Mouse (Mus musculus): ENCODE data around the gene Lrrk1. TPM values are rescaled to one million over a fixed set of nuclear protein-coding genes. Genes with fewer than 3 reads are reported as not detected.

The Lrrk1 gene
- total RNA-seq, 2 experiments from 2014 or later, result 4.8 to 6.9 TPM

GRCm38 (mm10) chr7:66348588-66348987 lies 39.6 kb downstream of the Lrrk1 start:
- no peak for DNase-seq
- intact Hi-C loops (cut with DNase I; ENCODE audit: low total_unique reads), result no loop called here

DNA sequence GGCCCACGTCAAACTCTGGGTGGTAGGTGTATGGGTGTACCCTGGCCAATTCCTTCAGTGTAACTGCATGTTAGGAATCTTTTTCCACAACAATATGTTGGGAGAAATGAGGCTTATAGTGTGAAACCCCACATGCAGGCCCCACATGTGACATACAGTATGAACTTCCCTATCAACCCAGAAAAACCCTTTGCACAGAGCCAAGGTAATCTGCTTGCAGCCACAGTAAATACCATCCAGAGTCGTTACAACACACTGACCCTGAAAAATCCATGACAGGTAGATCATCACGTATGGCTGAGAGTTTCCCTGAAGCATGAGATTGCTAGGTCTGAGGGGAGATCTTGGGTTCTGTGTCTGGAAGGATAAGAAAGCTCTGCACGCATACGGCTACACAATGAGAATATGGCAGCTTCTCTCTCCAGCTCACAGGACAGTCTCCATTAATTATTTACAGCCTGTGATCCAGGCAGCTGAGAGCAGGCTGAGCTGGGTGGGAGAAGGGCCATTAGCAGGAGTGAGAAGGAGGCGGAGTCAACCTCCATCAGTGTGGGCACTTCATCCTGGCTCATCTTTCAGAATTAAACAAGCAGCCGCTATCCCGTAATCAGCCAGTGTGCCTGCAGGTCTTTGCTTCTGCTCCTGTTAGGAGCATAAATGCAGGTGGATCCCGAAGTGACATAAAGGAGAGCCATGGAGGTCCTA lies 41.0 kb downstream of the Lrrk1 start:
- intact Hi-C loops (cut with DNase I; ENCODE audit: low total_unique reads), result no loop called here
- DNase-seq, result no peak

- intact Hi-C loops (cut with DNase I; ENCODE audit: low total_unique reads), result loop anchor here (5.0 kb wide), 1 partner anchor 36 kb away; no protein-coding TSS in a partner anchor
- DNase-seq, result no peak
Measured at GRCm38 (mm10) chr7:66343307-66343706, 44.8 kb downstream of the Lrrk1 start.

GRCm38 (mm10) chr7:66342831-66343230 lies 45.3 kb downstream of the Lrrk1 start:
- DNase-seq, result no peak
- intact Hi-C loops (cut with DNase I; ENCODE audit: low total_unique reads), result loop anchor here (5.0 kb wide), 1 partner anchor 36 kb away; no protein-coding TSS in a partner anchor

GRCm38 (mm10) chr7:66342323-66342722 lies 45.8 kb downstream of the Lrrk1 start:
- intact Hi-C loops (cut with DNase I; ENCODE audit: low total_unique reads), result loop anchor here (5.0 kb wide), 1 partner anchor 35 kb away; no protein-coding TSS in a partner anchor
- DNase-seq, result peak; percentile 57

DNA sequence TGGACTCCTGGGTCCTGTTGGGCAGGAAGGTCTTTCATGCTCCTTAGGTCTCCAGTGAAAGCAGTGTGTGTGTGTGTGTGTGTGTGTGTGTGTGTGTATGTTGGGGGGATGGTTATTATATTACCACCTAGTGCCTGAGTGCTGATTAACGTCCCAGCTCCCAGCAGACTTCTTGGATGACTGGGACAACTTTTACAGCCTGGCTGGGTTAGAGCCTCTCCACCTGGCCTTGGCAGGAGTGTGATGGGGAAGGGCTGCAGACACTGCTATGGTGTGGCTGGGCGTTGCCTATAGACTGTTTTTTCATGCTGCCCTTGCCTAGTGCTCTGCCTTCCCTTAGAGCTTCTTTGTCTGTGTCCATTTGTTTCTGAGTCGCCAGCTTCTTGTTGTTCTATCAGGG lies 48.1 kb downstream of the Lrrk1 start:
- intact Hi-C loops (cut with DNase I; ENCODE audit: low total_unique reads), result loop anchor here (5.0 kb wide), 1 partner anchor 33 kb away; no protein-coding TSS in a partner anchor
- DNase-seq, result no peak

- intact Hi-C loops (cut with DNase I; ENCODE audit: low total_unique reads), result loop anchor here (5.0 kb wide), 1 partner anchor 32 kb away; no protein-coding TSS in a partner anchor
- DNase-seq, result no peak
Measured at GRCm38 (mm10) chr7:66339625-66340024, 48.5 kb downstream of the Lrrk1 start.

DNA sequence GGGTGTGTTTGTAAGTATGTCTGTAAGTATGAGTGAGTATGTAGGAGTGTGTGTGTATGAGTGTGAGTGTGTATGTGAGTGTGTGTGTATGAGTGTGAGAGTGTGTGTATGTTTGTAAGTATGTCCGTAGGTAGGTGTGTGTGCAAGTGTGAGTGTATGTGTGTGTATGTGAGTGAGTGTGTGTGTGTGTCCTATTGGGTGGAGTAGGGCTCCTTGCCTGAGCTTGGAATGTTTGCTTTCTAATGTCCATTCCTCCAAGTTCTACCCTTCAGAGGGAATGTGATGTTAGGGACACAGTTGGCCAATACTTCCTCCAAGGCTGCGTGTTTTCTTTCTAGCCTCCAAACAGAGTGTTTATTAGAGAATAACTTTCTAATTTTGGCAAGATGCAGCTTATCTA lies 51.2 kb downstream of the Lrrk1 start:
- intact Hi-C loops (cut with DNase I; ENCODE audit: low total_unique reads), result no loop called here

GRCm38 (mm10) chr7:66333906-66334500 lies 54.1 kb downstream of the Lrrk1 start:
- DNase-seq, result no peak
- intact Hi-C loops (cut with DNase I; ENCODE audit: low total_unique reads), result no loop called here

More for the DNA sequence above, 51.2 kb downstream of the Lrrk1 start:
- no peak for DNase-seq

GRCm38 (mm10) chr7:66332340-66332739 lies 55.8 kb downstream of the Lrrk1 start:
- intact Hi-C loops (cut with DNase I; ENCODE audit: low total_unique reads), result no loop called here
- DNase-seq, result peak; percentile 46

DNA sequence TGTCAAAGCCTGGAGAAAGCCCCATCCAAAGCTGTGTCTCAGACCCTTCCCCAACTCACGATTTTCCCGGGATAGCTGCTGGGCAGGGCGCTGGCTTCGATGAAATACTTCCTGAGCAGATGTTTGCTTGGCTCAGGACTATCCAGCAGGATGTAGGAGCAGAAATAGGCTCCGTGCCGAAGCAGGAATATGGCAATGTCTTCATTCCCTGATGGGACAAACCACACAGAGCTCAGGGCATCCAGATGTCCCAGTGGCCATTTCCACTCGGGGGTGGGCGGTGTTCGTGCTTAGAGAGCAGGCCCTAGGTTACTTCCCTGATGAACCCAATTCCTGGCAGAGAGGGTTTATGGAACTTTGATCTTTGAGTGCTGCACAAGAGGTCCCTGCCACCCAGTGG lies 57.5 kb downstream of the Lrrk1 start:
- DNase-seq, result peak; percentile 32
- intact Hi-C loops (cut with DNase I; ENCODE audit: low total_unique reads), result no loop called here

GRCm38 (mm10) chr7:66327516-66327915 lies 60.6 kb downstream of the Lrrk1 start:
- intact Hi-C loops (cut with DNase I; ENCODE audit: low total_unique reads), result no loop called here
- no peak for DNase-seq

- no peak for DNase-seq
- intact Hi-C loops (cut with DNase I; ENCODE audit: low total_unique reads), result no loop called here
Measured at GRCm38 (mm10) chr7:66325419-66326053, 62.6 kb downstream of the Lrrk1 start.

DNA sequence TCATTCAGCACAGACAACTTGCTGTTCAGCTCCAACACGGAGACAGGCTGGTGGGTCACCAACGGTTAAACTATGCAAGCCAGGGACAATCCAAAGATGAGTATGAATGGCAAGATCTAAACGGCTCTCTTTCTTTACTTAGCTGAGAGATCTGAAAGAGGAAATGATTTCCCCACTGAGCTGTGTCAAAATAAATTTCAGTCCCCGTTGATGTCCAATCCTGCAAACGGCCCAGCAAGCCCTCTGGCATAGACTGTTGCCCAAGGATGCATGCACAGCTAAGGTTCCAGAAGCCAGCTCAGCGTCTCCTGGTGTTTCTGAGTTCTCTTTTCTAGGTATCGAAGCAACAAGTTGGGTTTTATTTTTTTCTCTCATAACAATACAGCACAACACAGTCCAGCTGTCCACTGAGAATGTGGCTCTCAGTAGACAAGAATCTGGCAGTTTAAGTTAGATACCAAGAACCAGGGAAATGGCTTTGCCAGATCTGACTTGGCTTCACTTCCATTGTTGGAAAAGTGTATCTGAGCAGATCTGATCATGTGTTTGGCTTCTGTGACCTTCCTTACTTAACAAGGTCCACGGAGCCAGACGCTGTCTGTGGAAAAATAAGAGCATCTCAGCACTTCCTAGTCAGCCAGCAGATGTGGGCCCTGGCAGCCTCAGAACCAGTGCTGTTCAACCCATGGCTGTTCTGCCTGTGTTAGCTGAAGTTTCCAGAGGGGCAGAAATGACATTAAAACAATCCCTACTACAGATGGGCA lies 64.7 kb downstream of the Lrrk1 start:
- intact Hi-C loops (cut with DNase I; ENCODE audit: low total_unique reads), result no loop called here
- DNase-seq, result peak; percentile 32

DNA sequence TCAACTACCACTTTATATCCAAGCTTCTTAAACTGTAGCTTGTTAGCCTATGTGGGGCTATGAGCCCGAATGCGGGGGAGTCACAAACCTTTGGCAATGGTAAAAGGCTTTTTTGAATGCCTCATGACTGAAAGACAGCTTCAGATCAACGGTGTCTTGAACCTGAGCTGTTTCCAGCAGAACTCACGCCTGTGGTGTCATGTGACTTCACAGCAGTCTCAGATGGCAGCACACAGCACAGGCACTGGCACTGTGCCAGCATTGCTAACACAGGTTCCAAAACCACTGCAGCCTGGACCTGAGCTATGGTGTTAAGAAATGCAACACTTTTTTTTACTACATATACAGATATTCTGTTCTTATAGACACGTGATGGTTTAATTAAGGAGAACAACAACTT lies 67.2 kb downstream of the Lrrk1 start:
- intact Hi-C loops (cut with DNase I; ENCODE audit: low total_unique reads), result no loop called here
- no peak for DNase-seq

- intact Hi-C loops (cut with DNase I; ENCODE audit: low total_unique reads), result no loop called here
- no peak for DNase-seq
Measured at GRCm38 (mm10) chr7:66318147-66318546, 70.0 kb downstream of the Lrrk1 start.

GRCm38 (mm10) chr7:66310670-66311656 lies 77.2 kb downstream of the Lrrk1 start:
- intact Hi-C loops (cut with DNase I; ENCODE audit: low total_unique reads), result no loop called here
- peak; percentile 59 for DNase-seq

- peak; percentile 59 for DNase-seq
- intact Hi-C loops (cut with DNase I; ENCODE audit: low total_unique reads), result loop anchor here (2.0 to 10.0 kb wide), 3 partner anchors 32 to 345 kb away; partner anchors contain the start of gene Lrrk1
Measured at GRCm38 (mm10) chr7:66309950-66310669, 78.0 kb downstream of the Lrrk1 start.

All from gastrocnemius, postnatal 14 days (tissue).